Mouse (Mus musculus) stomach, embryonic 14.5 days (tissue): Measurements from ENCODE around the gene Prrg2. TPM values are rescaled to one million over a fixed set of nuclear protein-coding genes. Genes with fewer than 3 reads are reported as not detected.

Experiments
- ATAC-seq: fragments of 200-750 bp; cut with Nextera tagmentation; 2 replicates; pipeline ENCODE4 v1.8.0; 2017; ENCODE audit warnings: low read depth, moderate TSS enrichment; ENCODE audit not compliant: insufficient number of reproducible peaks, insufficient read depth, low FRiP score
- H3K27ac ChIP-seq: fragments of 300-500 bp; sonication (generic); 2 replicates; pipeline ENCODE4 v1.5.1; 2014; ENCODE audit warnings: mild to moderate bottlenecking, low read length, moderate library complexity, mixed read lengths
- H3K27me3 ChIP-seq: fragments of 300-500 bp; sonication (generic); 2 replicates; pipeline ENCODE4 v1.6.1; 2014; ENCODE audit warnings: low read length, control low read depth, mixed read lengths; ENCODE audit not compliant: control insufficient read depth, insufficient read depth
- H3K36me3 ChIP-seq: fragments of 300-500 bp; sonication (generic); 2 replicates; pipeline ENCODE4 v1.6.1; 2014; ENCODE audit warnings: mild to moderate bottlenecking, control low read depth, low read length, moderate library complexity, mixed read lengths; ENCODE audit not compliant: control insufficient read depth, insufficient read depth
- H3K4me1 ChIP-seq: fragments of 300-500 bp; sonication (generic); 2 replicates; pipeline ENCODE4 v1.6.1; 2014; ENCODE audit warnings: low read length, control low read depth, mixed read lengths; ENCODE audit not compliant: control insufficient read depth, insufficient read depth
- H3K4me2 ChIP-seq: fragments of 300-500 bp; sonication (generic); replicated peaks from 2 replicates; pipeline ENCODE4 v1.6.1; 2014; ENCODE audit warnings: low read depth, low read length, control low read depth
- H3K4me3 ChIP-seq: fragments of 300-500 bp; sonication (generic); 2 replicates; pipeline ENCODE4 v1.5.1; 2014; ENCODE audit warnings: low read depth, low read length, control low read depth
- H3K9ac ChIP-seq: fragments of 300-500 bp; sonication (generic); replicated peaks from 2 replicates; pipeline ENCODE4 v1.6.1; 2014; ENCODE audit warnings: low read depth, mild to moderate bottlenecking, control low read depth, low read length, moderate library complexity, mixed read lengths
- H3K9me3 ChIP-seq: fragments of 300-500 bp; sonication (generic); 2 replicates; pipeline ENCODE4 v1.6.1; 2016; ENCODE audit warnings: low read depth, low read length, control low read depth; ENCODE audit not compliant: control insufficient read depth
- WGBS: fragments of 180-500 bp; shearing (Covaris S2); extraction: QIAGEN DNeasy Blood & Tissue Kit; methylation state at CpG from one replicate; pipeline ENCODE4 v1.1.7; 2014; 5-methylcytosine and 5-hydroxymethylcytosine counted together
- microRNA-seq: library from miRNA; unstranded; fragments of <30 nt; microRNA quantifications from one replicate; pipeline ENCODE4, GENCODE M21; 2016
- polyA plus RNA-seq: library from polyadenylated mRNA; unstranded; fragments of >200 nt; fragmentation: Nextera tagmentation; extraction: Ambion mirVana; gene quantifications from 2 replicates; pipeline ENCODE4 v1.2.1, GENCODE M21; 2014

The Prrg2 gene
- polyA plus RNA-seq, 1 experiment from 2014 or later: 20.7 TPM

DNA sequence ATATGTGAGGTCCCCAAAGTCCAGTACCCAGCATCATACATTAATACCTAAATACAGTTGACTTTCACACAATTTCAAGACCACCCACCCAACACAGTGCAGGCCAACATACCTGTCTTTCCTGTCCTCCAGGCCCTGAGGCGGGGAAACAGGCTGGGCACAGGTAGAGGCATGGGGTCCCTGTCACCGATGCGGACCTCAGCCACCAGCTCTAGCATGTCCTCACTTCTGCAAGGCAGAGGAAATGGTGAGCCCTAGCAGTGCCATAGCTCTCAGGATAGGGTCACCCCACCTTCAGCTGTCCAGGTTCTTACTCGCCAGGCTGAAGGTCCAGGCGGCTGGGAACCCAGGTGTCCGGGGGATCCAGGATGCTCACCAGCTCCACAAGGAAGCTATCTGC is 50.5 kb downstream of the Prrg2 start:
- H3K4me2 ChIP-seq: no peak overlapping the region
- peaks cover 11% of the 10 kb centered on the region; the same call in 1 of the 2 replicates for H3K4me1 ChIP-seq
- H3K9ac ChIP-seq: no peak overlapping the region
- H3K27me3 ChIP-seq: no peaks in the 10 kb centered on the region
- H3K4me3 ChIP-seq: no peak overlapping the region
- no peak overlapping the region for H3K27ac ChIP-seq
- H3K9me3 ChIP-seq: no peaks in the 10 kb centered on the region
- no peak for ATAC-seq
- peaks cover 65% of the 10 kb centered on the region for H3K36me3 ChIP-seq
- WGBS: 99% methylated on average over 6 of the region's 6 CpGs

DNA sequence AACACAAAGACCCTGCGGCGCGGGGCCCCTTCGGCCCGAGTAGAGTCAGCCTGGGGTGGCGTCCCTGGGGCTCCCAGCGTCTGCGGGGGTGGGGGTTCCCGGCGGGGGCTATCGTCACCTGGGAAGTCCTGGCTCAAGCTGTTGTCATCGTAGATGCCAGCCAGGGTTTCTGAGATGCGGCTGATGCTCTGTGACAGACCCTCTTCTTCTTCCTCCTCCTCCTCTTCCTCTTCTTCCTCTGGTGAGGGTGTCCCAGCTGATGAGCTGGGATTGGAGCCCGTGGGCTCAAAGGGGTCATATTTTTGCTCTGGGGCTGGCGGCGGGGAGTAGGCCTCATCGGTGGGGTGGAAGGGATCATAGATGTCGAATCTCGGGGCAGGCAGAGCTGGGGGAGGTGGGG is 54.1 kb downstream of the Prrg2 start:
- H3K4me3 ChIP-seq: no peak overlapping the region
- H3K36me3 ChIP-seq: peaks cover 94% of the 10 kb centered on the region
- no peak overlapping the region for H3K4me2 ChIP-seq
- no peaks in the 10 kb centered on the region for H3K27me3 ChIP-seq
- no peaks in the 10 kb centered on the region for H3K4me1 ChIP-seq
- H3K9me3 ChIP-seq: no peaks in the 10 kb centered on the region
- no peak overlapping the region for H3K27ac ChIP-seq
- no peak overlapping the region for H3K9ac ChIP-seq
- WGBS: 95% methylated on average over 19 of the region's 19 CpGs
- no peak for ATAC-seq

DNA sequence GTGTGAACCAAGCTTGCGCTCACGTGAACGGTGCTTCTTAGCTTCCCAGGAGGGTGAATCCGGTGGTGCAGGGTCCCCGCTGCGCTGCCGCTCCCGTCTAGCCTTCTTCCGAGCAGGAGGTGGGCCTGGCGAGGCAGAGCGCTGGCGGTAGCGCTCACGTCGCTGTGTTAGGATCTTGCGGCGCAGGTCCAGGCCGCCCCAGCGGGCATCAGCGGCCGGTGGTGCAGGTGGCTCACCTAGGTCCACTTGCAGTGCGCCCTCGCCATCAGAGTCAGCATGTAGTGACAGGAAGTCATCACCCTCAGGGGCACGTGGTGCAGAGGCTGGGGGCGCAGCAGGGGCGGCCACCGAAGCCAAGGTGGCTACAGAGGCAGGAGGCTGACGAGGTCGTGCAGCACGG is 54.6 kb downstream of the Prrg2 start:
- Histone ChIP-seq H3K27me3 (no peaks in the 10 kb centered on the region), H3K9me3 (no peaks in the 10 kb centered on the region), H3K36me3 (peaks cover 94% of the 10 kb centered on the region), H3K4me1 (no peaks in the 10 kb centered on the region), H3K4me3 (no peak overlapping the region), H3K9ac (no peak overlapping the region), H3K4me2 (no peak overlapping the region), H3K27ac (no peak overlapping the region)
- WGBS: 96% methylated on average over 30 of the region's 30 CpGs
- ATAC-seq: no peak

DNA sequence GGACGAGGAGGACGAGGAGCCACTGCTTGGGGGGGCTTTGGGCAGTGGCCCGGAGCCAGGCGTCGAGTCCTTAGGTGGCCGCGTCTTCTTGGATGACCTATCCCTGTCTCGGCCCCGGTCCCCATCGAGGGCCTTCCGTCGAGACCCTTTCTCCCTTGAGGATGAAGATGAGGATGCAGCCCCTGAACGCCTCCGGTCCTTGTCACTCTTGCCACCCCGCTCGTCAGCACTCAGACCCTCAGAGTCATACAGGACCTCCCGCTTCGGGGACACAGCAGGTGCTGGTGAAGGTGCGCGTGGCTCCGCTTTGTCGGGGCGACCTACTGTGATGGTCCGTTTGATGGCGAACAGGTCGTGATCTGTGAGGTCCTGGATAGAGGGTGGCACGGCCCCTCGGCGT is 55.3 kb downstream of the Prrg2 start:
- Histone ChIP-seq H3K9me3 (no peaks in the 10 kb centered on the region), H3K4me2 (no peak overlapping the region), H3K36me3 (peaks cover 94% of the 10 kb centered on the region), H3K9ac (no peak overlapping the region), H3K27ac (no peak overlapping the region), H3K27me3 (no peaks in the 10 kb centered on the region), H3K4me1 (no peaks in the 10 kb centered on the region), H3K4me3 (no peak overlapping the region)
- 93% methylated on average over 29 of the region's 29 CpGs for WGBS
- ATAC-seq: no peak

DNA sequence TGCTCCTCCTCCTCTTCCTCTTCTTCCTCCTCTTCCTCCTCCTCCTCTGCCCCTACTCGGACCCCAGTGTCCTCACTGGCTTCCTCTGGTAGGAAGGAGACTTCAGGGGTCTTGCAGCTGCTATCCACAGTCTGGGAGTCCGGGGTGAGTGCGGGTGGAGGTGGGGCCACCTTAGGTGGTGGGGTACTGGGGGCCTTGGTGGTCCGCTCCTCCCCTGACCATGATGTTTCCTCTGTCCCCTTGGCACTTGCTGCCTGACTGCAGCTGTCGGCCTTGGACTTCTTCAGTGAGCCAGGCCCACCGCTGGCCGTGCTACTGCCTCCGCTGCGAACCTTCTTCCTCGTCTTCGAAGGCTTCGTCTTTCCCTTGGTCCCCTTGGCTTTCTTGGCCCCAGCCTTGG is 56.0 kb downstream of the Prrg2 start:
- Histone ChIP-seq H3K27ac (no peak overlapping the region), H3K9ac (no peak overlapping the region), H3K4me3 (no peak overlapping the region), H3K9me3 (no peaks in the 10 kb centered on the region), H3K4me2 (no peak overlapping the region), H3K4me1 (no peaks in the 10 kb centered on the region), H3K27me3 (no peaks in the 10 kb centered on the region), H3K36me3 (peaks cover 94% of the 10 kb centered on the region)
- ATAC-seq: no peak
- 91% methylated on average over 12 of the region's 12 CpGs for WGBS

DNA sequence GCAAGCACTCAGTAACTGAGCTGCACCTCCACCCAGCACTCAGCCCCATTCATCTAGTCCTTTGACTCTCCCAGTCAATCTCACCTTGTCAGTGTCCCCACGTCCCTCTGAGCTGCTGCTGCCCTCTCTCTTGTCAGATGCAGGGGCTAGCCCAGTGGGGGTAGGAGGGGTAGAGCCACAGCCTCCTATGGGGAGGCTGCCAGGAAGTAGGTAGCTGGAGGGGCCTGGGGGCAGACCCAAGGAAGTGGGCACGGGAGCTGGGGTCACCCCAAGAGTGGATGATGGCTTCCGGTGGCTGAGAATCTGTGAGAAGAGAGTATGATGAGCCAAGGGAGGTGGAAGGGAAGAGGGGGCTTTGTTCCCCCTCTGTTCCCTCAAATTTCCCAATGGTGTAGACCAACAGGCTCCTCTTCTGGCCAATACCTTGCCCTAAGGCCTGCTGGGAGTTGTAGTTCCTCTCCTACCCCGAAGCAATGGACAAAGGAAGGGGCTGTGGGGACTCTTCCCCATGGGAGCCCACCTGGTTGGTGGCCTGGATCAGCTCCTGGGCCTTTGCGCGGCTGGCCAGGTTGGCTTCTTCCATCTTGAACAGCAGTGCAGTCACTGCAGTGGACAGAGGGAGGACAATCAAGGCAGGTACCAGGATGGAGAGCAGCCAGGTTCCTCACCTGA is 57.0 kb downstream of the Prrg2 start:
- H3K27me3 ChIP-seq: no peaks in the 10 kb centered on the region
- no peaks in the 10 kb centered on the region for H3K9me3 ChIP-seq
- no peak overlapping the region for H3K4me2 ChIP-seq
- no peaks in the 10 kb centered on the region for H3K4me1 ChIP-seq
- H3K4me3 ChIP-seq: no peak overlapping the region
- H3K9ac ChIP-seq: no peak overlapping the region
- 83% methylated on average over 6 of the region's 6 CpGs for WGBS
- H3K36me3 ChIP-seq: peaks cover 97% of the 10 kb centered on the region
- no peak for ATAC-seq
- no peak overlapping the region for H3K27ac ChIP-seq

DNA sequence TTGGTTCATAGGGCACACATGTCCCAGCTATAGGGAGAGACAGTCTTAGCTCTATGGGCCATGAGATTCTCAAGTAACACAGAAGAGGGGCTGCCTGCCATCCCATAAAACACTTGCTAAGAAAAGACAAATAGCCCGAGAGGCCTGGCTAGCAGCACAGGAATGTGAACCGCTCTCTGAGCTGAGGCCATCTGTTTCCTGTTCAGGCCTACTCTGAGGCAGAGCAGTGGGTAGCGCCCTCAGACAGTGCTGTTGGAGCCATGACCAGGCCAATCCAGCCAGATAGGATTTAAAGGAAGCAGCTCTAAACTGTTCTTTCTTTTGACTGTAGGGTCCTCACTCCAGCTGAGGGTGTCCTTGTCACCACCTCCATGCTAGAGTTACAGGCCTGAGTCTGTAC is 57.9 kb downstream of the Prrg2 start:
- H3K27ac ChIP-seq: no peak overlapping the region
- H3K27me3 ChIP-seq: no peaks in the 10 kb centered on the region
- H3K9ac ChIP-seq: no peak overlapping the region
- ATAC-seq: no peak
- no peak overlapping the region for H3K4me2 ChIP-seq
- no peak overlapping the region for H3K4me3 ChIP-seq
- WGBS: 52% methylated on average over 3 of the region's 3 CpGs
- peaks cover 90% of the 10 kb centered on the region for H3K36me3 ChIP-seq
- no peaks in the 10 kb centered on the region for H3K9me3 ChIP-seq
- H3K4me1 ChIP-seq: no peaks in the 10 kb centered on the region

Small RNA genes lying within 50 kb of the gene (microRNA-seq; reads per million reads assigned to microRNA genes)
- 0.78 reads per million for gene Mir7054

Other genes starting within 250 kb of the Prrg2 start
- 54.2 and 56.6 TPM in 2 replicates for gene Nup62, start 246.6 kb downstream of the Prrg2 start, polyA plus RNA-seq
- 1.2 and 3.0 TPM in 2 replicates for gene Il4i1, start 246.3 kb downstream of the Prrg2 start, polyA plus RNA-seq
- gene Atf5, start 246.0 kb downstream of the Prrg2 start, polyA plus RNA-seq: 3.1 and 4.4 TPM in 2 replicates
- gene Akt1s1, start 213.7 kb downstream of the Prrg2 start, polyA plus RNA-seq: 43.6 and 54.9 TPM in 2 replicates
- 64.6 and 71.8 TPM in 2 replicates for gene Tbc1d17, start 213.6 kb downstream of the Prrg2 start, polyA plus RNA-seq
- 25.7 and 30.0 TPM in 2 replicates for gene Pnkp, start 205.5 kb downstream of the Prrg2 start, polyA plus RNA-seq
- 377 and 384 TPM in 2 replicates for gene Ptov1, start 192.9 kb downstream of the Prrg2 start, polyA plus RNA-seq
- gene Med25, start 170.0 kb downstream of the Prrg2 start, polyA plus RNA-seq: 65.2 and 79.4 TPM in 2 replicates
- 25.8 and 26.4 TPM in 2 replicates for gene Fuz, start 166.6 kb downstream of the Prrg2 start, polyA plus RNA-seq
- gene Ap2a1, start 133.2 kb downstream of the Prrg2 start, polyA plus RNA-seq: 67.3 and 72.1 TPM in 2 replicates
- 0.17 TPM in 2 replicates for gene Tsks, start 119.5 kb downstream of the Prrg2 start, polyA plus RNA-seq
- 24.7 and 25.0 TPM in 2 replicates for gene Cpt1c, start 87.8 kb downstream of the Prrg2 start, polyA plus RNA-seq
- gene Prmt1, start 76.1 kb downstream of the Prrg2 start, polyA plus RNA-seq: 165 and 186 TPM in 2 replicates
- 89.2 and 96.0 TPM in 2 replicates for gene Irf3, start 65.0 kb downstream of the Prrg2 start, polyA plus RNA-seq
- 60.6 and 62.9 TPM in 2 replicates for gene Bcl2l12, start 64.0 kb downstream of the Prrg2 start, polyA plus RNA-seq
- 48.9 and 49.8 TPM in 2 replicates for gene Scaf1, start 46.3 kb downstream of the Prrg2 start, polyA plus RNA-seq
- gene Rras, start 44.7 kb downstream of the Prrg2 start, polyA plus RNA-seq: 71.0 and 75.0 TPM in 2 replicates
- 13.7 and 17.8 TPM in 2 replicates for gene Prr12, start 9.8 kb downstream of the Prrg2 start, polyA plus RNA-seq
- 58.9 and 63.6 TPM in 2 replicates for gene Nosip, start 248 bp downstream of the Prrg2 start, polyA plus RNA-seq
- gene Rcn3, start 29.5 kb upstream of the Prrg2 start, polyA plus RNA-seq: 418 and 432 TPM in 2 replicates
- 78.6 and 79.9 TPM in 2 replicates for gene Fcgrt, start 41.2 kb upstream of the Prrg2 start, polyA plus RNA-seq
- 1,682 and 1,777 TPM in 2 replicates for gene Rps11, start 61.8 kb upstream of the Prrg2 start, polyA plus RNA-seq
- 1,622 and 1,649 TPM in 2 replicates for gene Rpl13a, start 66.1 kb upstream of the Prrg2 start, polyA plus RNA-seq
- gene Gm45713, start 73.6 kb upstream of the Prrg2 start, polyA plus RNA-seq: 0.65 and 0.83 TPM in 2 replicates
- gene Flt3l, start 73.8 kb upstream of the Prrg2 start, polyA plus RNA-seq: 2.1 and 2.9 TPM in 2 replicates
- 103 and 114 TPM in 2 replicates for gene Pih1d1, start 91.6 kb upstream of the Prrg2 start, polyA plus RNA-seq
- gene Aldh16a1, start 91.9 kb upstream of the Prrg2 start, polyA plus RNA-seq: 43.4 and 54.1 TPM in 2 replicates
- 0.20 TPM in 1 of 2 replicates, not detected in the other for gene Slc17a7, start 101.3 kb upstream of the Prrg2 start, polyA plus RNA-seq
- not detected in 2 replicates for gene Gfy, start 116.9 kb upstream of the Prrg2 start, polyA plus RNA-seq
- gene Pth2, start 118.3 kb upstream of the Prrg2 start, polyA plus RNA-seq: not detected in 2 replicates
- gene Ccdc155, start 142.2 kb upstream of the Prrg2 start, polyA plus RNA-seq: 0.22 and 0.55 TPM in 2 replicates
- gene Dkkl1, start 149.5 kb upstream of the Prrg2 start, polyA plus RNA-seq: 0.45 and 1.2 TPM in 2 replicates
- gene Tead2, start 153.1 kb upstream of the Prrg2 start, polyA plus RNA-seq: 155 and 167 TPM in 2 replicates
- 2.2 and 3.5 TPM in 2 replicates for gene Cd37, start 176.4 kb upstream of the Prrg2 start, polyA plus RNA-seq
- gene Slc6a16, start 178.4 kb upstream of the Prrg2 start, polyA plus RNA-seq: not detected in 2 replicates
- gene Slc6a21, start 214.8 kb upstream of the Prrg2 start, polyA plus RNA-seq: not detected in 2 replicates